Mouse (Mus musculus) lung, embryonic 14.5 days (tissue): Measurements from ENCODE around the gene Cnpy1. TPM values are rescaled to one million over a fixed set of nuclear protein-coding genes. Genes with fewer than 3 reads are reported as not detected.

Experiments used
- ATAC-seq: fragments of 200-750 bp; cut with Nextera tagmentation; 2 replicates; pipeline ENCODE4 v1.8.0; 2017; ENCODE audit warnings: mild to moderate bottlenecking, moderate TSS enrichment, moderate library complexity; ENCODE audit not compliant: insufficient read depth
- DNase-seq: peaks from one replicate; pipeline ENCODE4 v3.0.0-alpha.2; 2015
- H3K27ac ChIP-seq: fragments of 300-500 bp; sonication (generic); 2 replicates; pipeline ENCODE4 v1.5.1; 2014; ENCODE audit warnings: low read depth, mild to moderate bottlenecking, moderate library complexity
- H3K27me3 ChIP-seq: fragments of 300-500 bp; sonication (generic); 2 replicates; pipeline ENCODE4 v1.6.1; 2014; ENCODE audit warnings: low read length, control low read depth; ENCODE audit not compliant: insufficient read depth
- H3K36me3 ChIP-seq: fragments of 300-500 bp; sonication (generic); 2 replicates; pipeline ENCODE4 v1.6.1; 2014; ENCODE audit warnings: control low read depth; ENCODE audit not compliant: insufficient read depth
- H3K4me1 ChIP-seq: fragments of 300-500 bp; sonication (generic); 2 replicates; pipeline ENCODE4 v1.6.1; 2014; ENCODE audit warnings: antibody characterized with exemption, control low read depth; ENCODE audit not compliant: insufficient read depth
- H3K4me2 ChIP-seq: fragments of 300-500 bp; sonication (generic); 2 replicates; pipeline ENCODE4 v1.6.1; 2014; ENCODE audit warnings: mild to moderate bottlenecking
- H3K4me3 ChIP-seq: fragments of 300-500 bp; sonication (generic); 2 replicates; pipeline ENCODE4 v1.5.1; 2014; ENCODE audit warnings: low read depth, low read length
- H3K9ac ChIP-seq: fragments of 300-500 bp; sonication (generic); 2 replicates; pipeline ENCODE4 v1.6.1; 2014
- H3K9me3 ChIP-seq: fragments of 300-500 bp; sonication (generic); 2 replicates; pipeline ENCODE4 v1.6.1; 2016; ENCODE audit warnings: low read depth, low read length, control low read depth
- CTCF ChIP-seq: IDR thresholded peaks from 2 replicates; pipeline ENCODE4 v1.5.1; 2016; ENCODE audit warnings: antibody characterized with exemption, low read depth
- WGBS: fragments of 180-500 bp; shearing (Covaris S2); extraction: QIAGEN DNeasy Blood & Tissue Kit; methylation state at CpG from one replicate; pipeline ENCODE4 v1.1.7; 2014; 5-methylcytosine and 5-hydroxymethylcytosine counted together
- polyA plus RNA-seq: library from polyadenylated mRNA; unstranded; fragments of >200 nt; fragmentation: Nextera tagmentation; extraction: Ambion mirVana; gene quantifications from 2 replicates; pipeline ENCODE4 v1.2.1, GENCODE M21; 2014

Cnpy1 gene
- polyA plus RNA-seq, 1 experiment from 2014 or later = 0.49 TPM

DNA sequence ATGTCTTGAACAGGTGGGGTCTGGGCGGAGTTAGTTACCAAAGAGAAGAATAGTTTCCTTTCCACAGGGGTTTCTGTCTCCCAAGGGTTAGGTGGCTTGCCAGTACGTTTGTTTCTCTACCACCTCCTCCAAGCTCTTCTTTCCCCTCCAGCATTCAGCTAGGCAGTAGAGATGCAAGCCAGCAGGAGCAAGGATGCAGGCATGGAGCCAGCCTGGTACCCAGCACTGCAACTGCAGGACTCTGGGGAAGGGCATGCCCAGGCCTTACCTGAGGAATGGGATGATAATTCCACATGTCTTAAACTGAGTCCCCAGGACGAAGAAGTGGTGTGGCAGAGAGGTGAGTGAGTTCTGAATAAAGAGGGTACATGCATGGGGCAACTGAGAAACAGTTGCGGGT lies 12.2 kb upstream of the Cnpy1 start:
- Histone ChIP-seq H3K9me3 (no peaks in the 10 kb centered on the region), H3K27me3 (no peaks in the 10 kb centered on the region), H3K4me2 (no peak overlapping the region), H3K4me3 (no peak overlapping the region), H3K4me1 (no peaks in the 10 kb centered on the region), H3K36me3 (no peaks in the 10 kb centered on the region), H3K27ac (no peak overlapping the region), H3K9ac (no peak overlapping the region)
- DNase-seq = no peak
- WGBS = 68% methylated on average over 4 of the region's 4 CpGs
- no peak for TF ChIP-seq CTCF
- ATAC-seq = no peak

DNA sequence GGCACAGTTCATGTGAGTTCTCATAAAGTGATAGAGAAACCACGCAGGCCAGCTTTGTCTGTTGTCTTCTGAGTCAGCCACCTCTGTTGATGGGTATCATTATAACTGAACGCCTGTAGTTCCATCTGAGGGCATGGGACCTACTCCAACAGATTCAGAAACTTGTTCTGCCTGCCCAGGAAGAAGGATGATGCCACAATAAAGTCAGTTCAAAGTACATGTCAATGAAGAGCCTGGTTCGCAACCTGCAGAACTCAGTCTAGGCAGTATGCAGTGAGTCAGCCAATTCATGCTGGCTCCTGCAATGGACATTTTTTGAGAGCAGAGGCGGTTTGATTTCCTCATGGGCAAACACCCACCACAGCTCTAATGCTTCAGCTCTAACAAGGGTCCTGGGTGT lies 7.4 kb upstream of the Cnpy1 start:
- 79% methylated on average over 4 of the region's 4 CpGs for WGBS
- DNase-seq (no peak), ATAC-seq (no peak)
- H3K4me3 ChIP-seq = no peak overlapping the region
- no peaks in the 10 kb centered on the region for H3K27me3 ChIP-seq
- H3K4me2 ChIP-seq = no peak overlapping the region
- TF ChIP-seq CTCF = no peak
- H3K9ac ChIP-seq = no peak overlapping the region
- H3K36me3 ChIP-seq = no peaks in the 10 kb centered on the region
- no peaks in the 10 kb centered on the region for H3K9me3 ChIP-seq
- no peaks in the 10 kb centered on the region for H3K4me1 ChIP-seq
- H3K27ac ChIP-seq = no peak overlapping the region

DNA sequence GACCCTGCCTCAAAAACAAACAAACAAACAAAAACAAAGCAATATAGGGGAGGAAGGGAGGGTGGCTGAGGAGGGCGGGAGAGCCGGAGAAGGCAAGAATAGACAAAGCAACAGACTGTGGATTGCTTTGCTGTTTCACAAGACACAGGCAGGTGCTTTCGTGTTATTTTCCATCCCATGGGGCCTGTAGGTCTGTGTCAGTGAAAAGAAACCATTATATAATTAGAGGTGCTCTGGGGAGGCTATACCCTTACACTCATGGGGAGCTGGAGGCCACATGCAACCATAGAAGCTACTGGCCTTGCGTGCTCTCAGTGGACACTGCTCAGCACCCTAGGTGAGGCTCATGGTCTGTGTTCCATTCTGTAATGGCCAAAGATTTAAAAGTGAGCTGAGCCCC lies 6.7 kb upstream of the Cnpy1 start:
- no peak for TF ChIP-seq CTCF
- no peak overlapping the region for H3K4me2 ChIP-seq
- ATAC-seq (no peak), DNase-seq (no peak)
- no peaks in the 10 kb centered on the region for H3K4me1 ChIP-seq
- no peaks in the 10 kb centered on the region for H3K27me3 ChIP-seq
- no peaks in the 10 kb centered on the region for H3K36me3 ChIP-seq
- H3K9ac ChIP-seq = no peak overlapping the region
- WGBS = 79% methylated on average over 4 of the region's 4 CpGs
- no peaks in the 10 kb centered on the region for H3K9me3 ChIP-seq
- no peak overlapping the region for H3K27ac ChIP-seq
- no peak overlapping the region for H3K4me3 ChIP-seq

DNA sequence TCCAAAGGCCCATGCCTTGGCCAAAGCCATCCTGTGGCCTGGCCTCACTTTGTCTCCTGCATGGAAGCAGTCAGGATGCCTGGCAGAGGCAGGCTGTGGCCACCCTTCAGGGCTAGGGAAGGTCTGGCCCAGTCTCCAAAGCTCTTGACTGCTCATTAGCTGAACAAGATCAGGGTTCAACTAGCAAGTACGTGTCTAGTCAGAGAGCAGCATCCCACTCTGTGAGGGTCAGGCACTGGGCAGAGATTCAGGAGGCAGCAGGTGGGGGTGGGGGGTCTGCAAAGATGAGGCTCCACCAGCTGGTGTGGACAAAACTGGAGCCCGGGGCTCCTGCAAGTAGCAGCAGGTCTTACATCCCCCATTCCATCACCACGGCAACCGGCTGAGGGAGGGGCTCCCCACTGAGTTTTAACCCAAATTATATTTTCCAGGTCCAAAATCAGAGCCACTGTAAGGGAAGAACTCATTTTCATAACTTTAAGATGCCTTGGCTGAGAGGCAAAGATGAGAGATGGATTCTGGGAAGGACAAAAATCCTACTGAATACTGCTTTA lies 5.7 kb upstream of the Cnpy1 start:
- 52% methylated on average over 4 of the region's 4 CpGs for WGBS

DNA sequence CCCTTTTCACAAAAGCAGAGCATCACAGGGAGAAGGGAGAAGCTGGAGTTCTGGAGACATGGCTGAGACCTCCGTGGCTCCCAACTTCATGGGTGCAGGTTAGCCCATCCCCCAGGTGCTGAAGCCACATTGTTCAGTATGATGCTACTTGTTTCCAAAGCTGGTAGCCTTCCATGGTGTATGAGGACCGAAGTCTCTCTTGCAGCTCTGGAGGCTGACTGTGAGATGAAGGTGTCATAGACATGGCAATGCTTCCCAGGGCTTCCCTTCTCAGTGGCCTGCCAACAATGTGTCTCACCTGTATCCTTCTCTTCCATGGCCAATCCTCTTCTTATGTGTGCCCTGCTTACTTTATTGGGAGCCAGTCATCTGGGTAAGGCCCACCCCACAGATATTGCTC lies 4.9 kb upstream of the Cnpy1 start:
- Histone ChIP-seq H3K36me3 (no peaks in the 10 kb centered on the region), H3K4me1 (no peaks in the 10 kb centered on the region), H3K9ac (no peak overlapping the region), H3K27me3 (no peaks in the 10 kb centered on the region), H3K4me3 (no peak overlapping the region), H3K27ac (no peak overlapping the region), H3K9me3 (no peaks in the 10 kb centered on the region), H3K4me2 (no peak overlapping the region)
- ATAC-seq = no peak
- 86% methylated on average over 2 of the region's 2 CpGs for WGBS
- TF ChIP-seq CTCF = no peak
- DNase-seq = no peak

More for the DNA sequence above, 5.7 kb upstream of the Cnpy1 start:
- DNase-seq = no peak
- no peaks in the 10 kb centered on the region for H3K27me3 ChIP-seq
- no peak overlapping the region for H3K9ac ChIP-seq
- no peak for ATAC-seq
- no peaks in the 10 kb centered on the region for H3K4me1 ChIP-seq
- no peak overlapping the region for H3K27ac ChIP-seq
- H3K4me2 ChIP-seq = no peak overlapping the region
- no peaks in the 10 kb centered on the region for H3K9me3 ChIP-seq
- no peak overlapping the region for H3K4me3 ChIP-seq
- TF ChIP-seq CTCF = no peak
- H3K36me3 ChIP-seq = no peaks in the 10 kb centered on the region

DNA sequence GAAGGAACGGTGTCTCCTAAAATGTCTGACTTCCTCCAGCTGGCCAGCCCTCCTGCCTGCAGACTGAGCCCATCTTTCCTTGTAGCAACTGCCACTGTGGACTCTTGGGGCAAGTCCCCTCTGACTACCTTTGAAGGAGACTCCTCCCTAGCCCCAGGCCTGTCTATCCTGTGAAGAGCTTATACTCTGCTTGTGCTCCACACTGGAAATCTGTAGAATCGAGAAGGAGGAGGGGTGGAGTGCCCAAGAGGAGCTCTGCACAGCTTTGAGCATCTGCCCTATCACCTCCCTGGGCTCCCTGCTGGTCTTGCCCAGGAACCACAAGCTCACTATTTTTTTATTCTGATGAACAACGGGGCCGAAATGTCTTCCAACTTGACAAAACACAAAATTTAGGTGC lies 485 bp downstream of the Cnpy1 start:
- DNase-seq (no peak), ATAC-seq (no peak)
- 71% methylated on average over 4 of the region's 4 CpGs for WGBS
- Histone ChIP-seq H3K4me1 (no peaks in the 10 kb centered on the region), H3K9me3 (no peaks in the 10 kb centered on the region), H3K27me3 (no peaks in the 10 kb centered on the region), H3K4me3 (no peak overlapping the region), H3K27ac (no peak overlapping the region), H3K36me3 (no peaks in the 10 kb centered on the region), H3K4me2 (no peak overlapping the region), H3K9ac (no peak overlapping the region)
- no peak for TF ChIP-seq CTCF

DNA sequence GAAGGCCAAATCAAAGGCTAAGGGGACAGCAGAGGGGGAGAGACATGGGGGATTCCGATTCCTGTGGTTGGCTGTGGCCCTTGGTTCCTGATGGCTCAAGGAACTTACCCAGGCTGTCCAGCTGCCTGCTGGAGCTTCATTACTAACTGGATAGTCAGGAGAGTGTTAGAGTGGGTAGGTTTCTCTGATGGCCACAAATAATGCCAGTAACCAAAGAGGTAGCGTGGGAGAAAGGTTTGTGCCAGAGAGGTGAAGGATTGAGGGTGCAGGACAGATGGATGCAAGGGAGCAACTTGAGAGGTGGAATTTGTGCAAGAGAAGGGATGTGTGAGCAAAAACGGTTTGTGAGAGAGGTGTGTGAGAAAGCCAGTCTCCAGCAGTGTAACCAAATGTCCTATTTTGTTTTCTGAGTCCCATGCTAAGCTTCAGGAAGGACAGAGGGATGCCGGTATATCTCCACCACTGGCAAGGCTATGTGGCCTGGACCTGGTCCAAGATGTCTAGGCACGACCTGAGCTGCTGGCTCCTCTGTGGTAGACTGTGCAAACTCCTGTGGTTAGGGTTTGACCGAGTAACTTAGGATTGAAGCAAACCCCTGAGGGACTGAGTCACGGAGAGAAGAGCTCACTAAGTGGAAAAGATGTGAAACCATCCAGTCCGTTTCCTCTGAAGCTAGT lies 2.0 kb downstream of the Cnpy1 start:
- no peaks in the 10 kb centered on the region for H3K27me3 ChIP-seq
- no peak overlapping the region for H3K4me3 ChIP-seq
- no peak for TF ChIP-seq CTCF
- H3K4me1 ChIP-seq = no peaks in the 10 kb centered on the region
- ATAC-seq (no peak), DNase-seq (no peak)
- H3K27ac ChIP-seq = no peak overlapping the region
- 69% methylated on average over 8 of the region's 8 CpGs for WGBS
- no peak overlapping the region for H3K9ac ChIP-seq
- no peaks in the 10 kb centered on the region for H3K36me3 ChIP-seq
- H3K9me3 ChIP-seq = no peaks in the 10 kb centered on the region
- H3K4me2 ChIP-seq = no peak overlapping the region
